Mouse (Mus musculus): ENCODE results near the gene Slc8b1.

Gene Slc8b1

DNA sequence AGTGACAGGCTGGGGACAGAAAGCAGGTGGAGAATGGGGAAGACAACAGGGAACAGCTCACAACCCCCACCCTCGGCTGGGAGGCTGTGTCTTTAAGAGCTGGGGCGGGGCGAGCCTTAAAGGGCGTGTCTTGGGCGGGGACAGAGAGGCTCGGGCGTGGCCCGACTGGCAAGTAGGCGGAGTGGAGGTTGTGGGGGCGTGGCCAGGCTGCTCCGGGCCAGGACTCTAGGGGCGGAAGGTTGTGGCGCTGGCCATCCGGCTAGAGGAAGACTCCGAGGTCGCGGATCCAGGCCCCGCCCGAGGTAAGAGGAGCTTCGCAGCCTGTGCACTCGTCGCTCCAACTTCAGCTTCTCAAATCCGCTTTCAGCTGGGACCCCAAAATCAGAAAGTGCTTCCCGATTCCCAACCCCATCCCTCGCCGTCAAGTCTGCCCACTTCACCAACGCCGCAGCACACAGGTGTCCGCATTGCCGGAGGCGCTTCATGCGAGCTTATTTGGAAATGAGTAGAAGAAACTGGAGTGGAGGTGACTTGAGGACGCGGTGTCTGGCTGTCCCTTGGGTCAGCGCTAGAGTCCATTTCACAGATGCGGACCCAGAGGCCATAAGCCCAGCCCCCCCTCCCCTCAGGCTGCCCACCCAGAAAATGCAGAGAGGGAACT is at the start of gene Slc8b1:
TSS of gene Slc8b1 (plus strand) at position 187 of the 661 bp plus-strand sequence.
- DNase-seq (ENCODE audit: low read depth): no peak

DNA sequence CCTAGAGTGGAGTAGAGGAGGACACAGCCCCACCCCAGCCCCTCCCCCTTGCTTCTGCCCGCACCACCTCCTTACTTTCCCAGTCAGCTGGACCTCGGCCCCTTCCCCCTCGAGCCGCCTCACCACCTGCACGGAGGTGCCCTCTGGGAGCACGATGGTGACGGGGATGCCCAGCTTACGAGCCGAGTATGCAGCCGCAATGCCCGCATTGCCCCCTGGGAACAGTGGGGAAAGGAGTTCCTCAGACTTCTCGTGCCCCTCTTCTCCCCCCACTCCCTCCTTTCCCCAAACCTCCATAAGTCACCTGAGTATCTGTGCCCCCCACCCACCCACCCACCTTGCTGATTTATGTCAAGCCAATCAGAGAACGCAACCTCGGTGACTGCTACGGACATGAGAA is 49.1 kb upstream of the Slc8b1 start:
- DNase-seq (ENCODE audit: low read depth): no peak

DNA sequence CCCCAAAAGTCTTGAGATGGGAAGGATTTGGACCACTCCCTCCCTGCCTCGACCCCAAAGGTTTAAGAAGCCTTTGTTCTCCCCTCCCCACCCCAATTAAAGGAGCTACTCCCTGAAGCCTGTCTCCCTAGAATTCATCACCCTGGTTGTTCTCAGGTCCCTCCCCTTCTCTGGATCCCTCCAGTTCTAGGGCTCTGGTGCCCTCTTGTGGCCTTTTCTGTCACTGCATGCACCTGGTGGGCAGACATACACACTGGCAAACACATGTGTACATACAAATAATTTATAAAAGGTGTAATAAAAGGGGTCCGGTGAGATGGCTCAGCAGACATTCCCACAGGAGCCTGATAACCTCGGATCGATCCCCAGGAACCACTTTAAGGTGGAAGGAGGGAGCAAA is 46.6 kb upstream of the Slc8b1 start:
- no peak for DNase-seq (ENCODE audit: low read depth)

DNA sequence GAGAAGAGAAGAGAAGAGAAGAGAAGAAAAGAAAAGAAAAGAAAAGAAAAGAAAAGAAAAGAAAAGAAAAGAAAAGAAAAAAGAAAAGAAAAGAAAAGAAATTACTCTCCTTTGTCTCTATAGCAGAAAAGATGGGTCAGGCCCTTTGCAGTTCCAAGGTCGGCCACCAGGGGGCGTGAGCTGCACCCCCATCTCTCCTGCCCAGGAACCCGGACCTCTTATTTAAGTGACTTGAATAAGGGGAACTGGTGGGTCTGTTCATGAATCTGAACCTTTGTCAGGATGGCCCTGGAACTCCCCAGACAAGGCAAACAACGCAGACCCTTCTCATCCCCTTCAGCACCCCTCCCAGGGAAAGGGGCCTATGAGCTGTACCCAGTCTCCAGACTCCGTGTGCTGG is 45.9 kb upstream of the Slc8b1 start:
- DNase-seq (ENCODE audit: low read depth): no peak

DNA sequence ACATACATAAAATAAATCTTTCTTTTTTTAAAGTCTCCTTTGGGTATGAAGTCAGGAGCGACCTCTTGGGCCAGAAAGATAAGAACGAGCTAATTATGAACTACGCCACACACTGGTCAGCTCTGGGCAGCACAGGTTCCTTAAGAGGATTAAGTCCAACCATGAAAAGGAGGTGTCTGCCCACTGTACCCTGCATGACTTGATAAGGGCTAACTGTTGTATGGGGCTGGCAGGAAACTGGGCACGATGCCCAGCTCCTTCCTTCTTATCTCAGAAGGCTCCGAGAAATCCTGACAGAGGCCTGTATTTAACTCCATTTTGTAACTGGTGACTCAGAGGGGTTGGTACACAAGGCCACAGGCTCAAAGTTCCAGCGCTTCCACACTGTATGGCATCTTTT is 45.1 kb upstream of the Slc8b1 start:
- DNase-seq (ENCODE audit: low read depth): no peak

DNA sequence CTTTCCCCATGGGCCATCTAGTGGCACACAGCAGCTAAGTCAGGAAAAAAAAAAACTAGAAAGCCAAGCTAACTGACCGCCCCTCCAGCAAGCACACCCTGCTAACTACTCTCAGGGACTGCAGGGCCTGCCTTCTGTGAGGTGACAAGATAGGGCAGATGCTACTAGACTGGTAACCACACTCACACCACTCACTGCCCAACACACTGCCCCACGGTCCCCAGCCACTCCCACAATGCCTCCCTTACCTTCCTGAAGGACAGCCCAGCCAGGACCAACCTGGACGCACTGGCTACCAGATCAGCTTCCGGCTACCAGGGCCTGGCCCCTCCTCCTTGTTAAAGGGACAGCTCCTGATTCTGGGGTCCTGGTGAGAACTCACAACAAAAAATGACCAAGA is 43.9 kb upstream of the Slc8b1 start:
- no peak for DNase-seq (ENCODE audit: low read depth)

DNA sequence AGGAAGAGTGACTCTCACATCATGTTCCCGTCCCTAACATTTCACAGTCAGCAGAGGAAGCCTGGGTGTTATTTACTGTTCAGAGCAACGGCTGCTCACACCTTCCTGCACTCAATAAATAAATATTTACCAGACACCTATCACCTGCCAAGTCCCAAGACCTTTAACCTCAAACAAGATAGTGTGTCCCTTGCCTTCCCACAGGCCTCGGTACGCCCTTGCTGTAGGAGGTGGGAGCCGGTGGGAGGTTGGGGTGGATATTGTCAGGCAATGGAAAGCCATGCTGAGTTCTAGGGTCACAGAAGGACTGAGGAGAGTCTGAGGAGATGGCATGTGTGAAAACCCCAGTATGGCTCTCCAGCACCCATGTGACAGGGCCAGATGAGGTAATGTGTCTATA is 42.6 kb upstream of the Slc8b1 start:
- DNase-seq (ENCODE audit: low read depth): no peak

DNA sequence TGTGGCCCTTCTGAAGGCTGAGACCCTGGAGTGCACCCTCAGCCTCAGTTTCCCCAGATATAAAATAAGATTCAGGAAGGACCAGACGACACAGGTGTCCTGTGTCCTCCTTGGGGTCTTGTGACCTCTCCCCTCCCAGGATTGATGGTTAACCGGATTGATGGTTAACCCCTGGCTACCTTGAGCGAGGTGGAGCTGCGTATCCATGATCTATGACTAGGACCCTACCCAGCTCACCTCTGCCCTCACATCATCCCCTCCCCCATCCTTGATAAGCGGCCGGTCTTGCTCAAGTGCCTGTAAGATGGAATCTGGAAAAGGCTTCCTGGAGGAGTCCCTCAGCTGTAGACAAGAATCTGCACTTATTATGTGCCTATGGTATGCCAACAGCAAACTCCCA is 42.1 kb upstream of the Slc8b1 start:
- no peak for DNase-seq (ENCODE audit: low read depth)

DNA sequence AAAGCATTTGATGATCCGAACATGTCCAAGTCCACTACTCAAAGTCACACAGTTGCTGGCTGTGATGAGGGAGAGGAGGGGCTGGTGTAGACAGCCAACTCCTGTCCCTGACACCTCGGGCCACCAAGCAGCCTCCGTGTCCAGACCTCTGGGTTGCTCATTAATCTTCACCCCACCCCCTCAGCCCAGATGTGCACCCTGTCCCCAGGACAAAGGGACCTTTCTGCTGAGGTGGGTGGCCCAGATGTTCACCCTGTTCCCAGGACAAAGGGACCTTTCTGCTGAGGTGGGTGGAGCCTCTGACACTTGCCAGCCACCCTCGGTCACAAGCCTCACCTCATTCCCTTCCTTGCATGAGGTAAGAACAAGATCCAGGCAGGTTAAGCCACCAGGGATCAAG is 39.4 kb upstream of the Slc8b1 start:
- no peak for DNase-seq (ENCODE audit: low read depth)

DNA sequence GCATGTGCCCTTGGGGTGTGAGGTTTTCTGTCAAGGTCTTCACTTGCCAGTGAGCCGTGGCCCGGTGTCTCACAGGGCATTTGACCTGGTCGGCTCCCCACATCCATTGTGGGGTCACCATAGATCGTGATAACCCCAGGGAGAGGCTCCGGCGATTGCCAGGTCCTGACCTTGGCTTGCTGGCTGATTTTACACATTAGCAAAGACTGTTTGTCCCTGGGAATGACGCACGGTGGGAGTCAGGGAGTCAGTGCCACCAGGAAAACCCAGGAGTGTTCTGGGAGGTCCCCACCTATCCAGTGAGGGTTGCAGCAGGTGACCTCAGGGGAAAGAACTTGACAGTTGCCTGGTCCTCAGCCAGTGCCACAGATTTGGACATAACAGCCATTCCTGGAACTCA is 38.2 kb upstream of the Slc8b1 start, which contains the start of gene Sdsl:
TSS of gene Sdsl (minus strand) at position 41 of the 400 bp plus-strand sequence.
- no peak for DNase-seq (ENCODE audit: low read depth)

DNA sequence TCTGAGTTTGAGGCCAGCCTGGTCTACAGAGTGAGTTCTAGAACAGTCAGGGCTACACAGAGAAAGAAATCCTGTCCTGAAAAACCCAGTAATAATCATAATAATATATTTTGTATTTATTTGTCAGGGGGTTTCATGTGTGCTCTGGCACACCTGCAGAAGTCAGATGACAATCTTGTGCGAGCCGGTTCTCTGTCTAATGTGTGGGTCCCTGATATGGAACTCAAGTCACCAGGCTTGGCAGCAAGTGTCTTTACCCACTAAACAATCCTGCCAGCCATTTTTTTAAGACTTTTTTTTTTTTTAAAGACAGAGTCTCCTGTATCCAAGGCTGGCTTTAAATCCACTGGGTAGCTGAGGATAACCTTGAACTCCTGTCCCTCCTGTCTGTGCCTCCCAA is 37.6 kb upstream of the Slc8b1 start:
- no peak for DNase-seq (ENCODE audit: low read depth)

DNA sequence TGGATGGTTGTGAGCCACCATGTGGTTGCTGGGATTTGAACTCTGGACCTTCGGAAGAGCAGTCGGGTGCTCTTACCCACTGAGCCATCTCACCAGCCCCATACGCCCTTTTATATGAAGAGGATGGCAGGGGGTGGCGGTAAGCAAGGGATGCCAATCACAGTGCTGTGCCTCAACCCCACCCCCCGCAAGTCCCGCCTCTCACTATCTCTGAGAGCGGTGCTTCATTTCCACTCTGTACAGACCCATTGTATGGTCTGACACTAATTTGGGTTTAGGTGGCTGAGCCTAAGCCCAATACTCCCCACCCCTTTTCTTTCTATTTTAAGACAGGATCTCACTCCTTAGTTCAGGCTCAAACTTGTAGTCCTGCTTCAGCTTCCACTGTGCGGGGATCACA is 35.1 kb upstream of the Slc8b1 start:
- DNase-seq (ENCODE audit: low read depth): no peak

DNA sequence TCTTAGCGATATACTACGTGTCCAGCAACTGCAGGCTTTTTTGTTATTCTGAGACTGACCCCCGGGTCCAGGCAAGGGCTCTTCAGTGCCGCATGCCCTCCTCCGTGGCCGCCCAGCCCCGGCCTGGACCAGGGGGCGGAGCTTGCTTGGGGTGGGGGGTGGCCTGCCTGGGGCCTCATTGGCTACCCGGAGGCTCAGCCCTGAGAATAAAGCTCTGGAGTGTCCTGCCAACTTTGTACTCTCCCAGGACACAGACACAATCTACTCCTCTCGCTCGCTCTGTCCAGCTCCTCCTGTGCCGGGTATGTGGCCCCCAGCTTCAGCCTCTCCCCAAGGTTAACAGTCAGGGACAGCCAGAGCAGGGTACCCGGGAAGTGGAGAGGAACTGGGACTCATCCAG is 34.7 kb upstream of the Slc8b1 start, which contains the start of gene Sds:
TSS of gene Sds (plus strand) at position 231 of the 400 bp plus-strand sequence.
- DNase-seq (ENCODE audit: low read depth): no peak

DNA sequence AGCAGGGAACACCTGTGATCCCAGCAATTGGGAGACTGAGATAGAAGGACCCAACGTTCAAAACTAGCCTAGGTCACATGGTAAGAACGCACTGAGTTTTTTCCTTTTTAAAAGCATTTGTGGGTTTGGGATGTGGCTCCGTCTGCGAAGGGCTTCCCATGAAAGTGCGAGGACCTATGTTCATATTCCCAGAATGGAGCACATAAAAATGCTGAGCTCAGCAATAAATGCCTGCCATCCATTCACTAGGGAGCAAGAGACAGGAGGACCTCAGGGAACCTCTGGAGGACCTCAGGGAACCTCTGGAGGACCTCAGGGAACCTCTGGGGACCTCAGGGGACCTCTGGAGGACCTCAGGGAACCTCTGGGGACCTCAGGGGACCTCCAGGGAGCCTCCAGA is 33.0 kb upstream of the Slc8b1 start:
- no peak for DNase-seq (ENCODE audit: low read depth)

DNA sequence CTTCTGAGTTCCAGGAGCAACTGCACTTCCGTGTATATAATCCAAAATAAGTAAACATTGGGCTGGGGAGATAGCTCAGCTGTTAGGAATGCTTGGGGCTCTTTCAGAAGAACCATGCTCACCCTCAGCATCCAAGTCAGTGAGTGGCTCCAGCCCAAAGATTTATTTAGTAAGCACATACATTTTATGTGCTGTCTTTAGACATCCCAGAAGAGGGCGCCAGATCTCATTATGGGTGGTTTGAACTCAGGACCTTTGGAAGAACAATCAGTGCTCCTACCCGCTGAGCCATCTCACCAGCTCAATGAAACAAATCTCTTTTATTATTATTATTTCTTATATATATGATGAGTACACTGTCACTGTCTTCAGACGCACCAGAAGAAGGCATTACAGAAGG is 31.4 kb upstream of the Slc8b1 start:
- DNase-seq (ENCODE audit: low read depth): no peak

DNA sequence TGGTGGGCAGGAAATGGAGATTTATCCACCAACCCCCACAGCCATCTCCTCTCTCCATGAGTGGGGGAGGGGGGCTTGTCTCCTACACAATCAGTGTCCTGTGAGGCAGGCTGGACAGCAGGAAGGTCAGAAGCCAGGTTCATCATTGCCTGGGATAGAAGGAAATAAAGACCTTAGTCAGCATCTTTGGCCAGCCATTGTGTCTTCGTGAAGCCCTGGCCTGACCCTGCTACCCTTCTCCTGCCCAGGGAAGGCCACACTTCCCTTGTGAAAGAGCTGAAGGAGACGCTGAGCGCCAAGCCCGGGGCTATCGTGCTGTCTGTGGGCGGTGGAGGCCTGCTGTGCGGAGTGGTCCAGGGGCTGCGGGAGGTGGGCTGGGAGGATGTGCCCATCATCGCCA is 29.8 kb upstream of the Slc8b1 start:
- DNase-seq (ENCODE audit: low read depth): no peak

DNA sequence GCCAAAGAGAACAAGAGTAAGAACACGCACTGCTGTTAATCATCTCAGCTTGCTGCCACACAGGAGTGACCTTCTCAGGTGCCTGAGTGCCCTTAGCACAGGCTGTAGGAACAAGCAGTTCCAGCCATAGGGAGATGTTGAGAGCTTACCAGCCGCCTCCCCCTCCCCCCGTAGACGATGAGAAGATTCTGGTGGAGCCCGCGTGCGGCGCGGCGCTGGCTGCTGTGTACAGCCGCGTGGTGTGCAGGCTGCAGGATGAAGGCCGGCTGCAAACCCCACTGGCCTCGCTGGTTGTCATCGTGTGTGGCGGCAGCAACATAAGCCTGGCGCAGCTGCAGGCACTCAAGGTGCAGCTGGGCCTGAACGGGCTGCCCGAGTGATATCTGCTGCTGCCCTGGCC is 27.6 kb upstream of the Slc8b1 start:
- no peak for DNase-seq (ENCODE audit: low read depth)

DNA sequence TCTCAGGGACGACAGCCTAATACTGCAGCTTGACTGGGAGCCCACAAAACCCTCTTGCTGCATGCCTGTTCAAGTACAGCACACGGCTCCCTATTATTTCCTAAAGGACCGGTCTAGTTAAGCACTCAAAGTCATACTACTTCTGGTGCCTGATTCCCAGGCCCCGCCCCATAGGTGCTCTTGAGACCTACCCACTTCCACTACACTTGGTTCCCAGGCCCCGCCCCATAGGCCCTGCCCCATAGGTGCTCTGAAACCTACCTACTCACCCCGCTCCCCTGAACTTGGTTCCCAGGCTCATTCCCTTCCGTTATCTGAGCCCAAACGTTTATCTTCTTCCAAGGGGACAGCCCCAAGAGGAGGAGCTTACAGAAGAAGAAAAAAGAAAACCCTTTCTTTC is 23.1 kb upstream of the Slc8b1 start:
- no peak for DNase-seq (ENCODE audit: low read depth)

DNA sequence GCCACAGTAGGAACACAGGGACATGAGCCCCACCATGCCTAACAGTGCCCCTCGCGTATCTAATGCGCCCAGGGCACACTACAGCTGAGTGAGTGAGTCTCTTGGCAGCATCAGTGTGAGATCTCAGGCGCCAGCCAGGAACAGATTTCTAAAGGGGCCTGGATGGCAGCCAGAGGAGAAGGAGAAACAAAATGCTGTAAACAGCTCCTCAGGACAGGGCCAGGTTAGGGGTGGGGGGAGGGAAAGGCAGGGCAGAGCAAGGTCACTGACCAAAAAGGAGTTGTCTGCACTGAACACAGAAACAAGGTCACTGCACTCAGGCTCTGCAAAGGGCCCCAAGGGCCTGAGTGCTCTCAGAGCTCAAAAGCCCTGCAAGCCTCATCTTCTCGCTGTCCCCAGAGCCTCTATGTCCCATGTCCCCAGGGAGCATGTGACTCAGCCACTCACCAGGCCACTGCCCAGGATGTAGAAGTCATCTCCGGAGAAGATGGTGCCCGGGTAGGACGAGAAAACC is 20.2 kb upstream of the Slc8b1 start:
- no peak for DNase-seq (ENCODE audit: low read depth)

DNA sequence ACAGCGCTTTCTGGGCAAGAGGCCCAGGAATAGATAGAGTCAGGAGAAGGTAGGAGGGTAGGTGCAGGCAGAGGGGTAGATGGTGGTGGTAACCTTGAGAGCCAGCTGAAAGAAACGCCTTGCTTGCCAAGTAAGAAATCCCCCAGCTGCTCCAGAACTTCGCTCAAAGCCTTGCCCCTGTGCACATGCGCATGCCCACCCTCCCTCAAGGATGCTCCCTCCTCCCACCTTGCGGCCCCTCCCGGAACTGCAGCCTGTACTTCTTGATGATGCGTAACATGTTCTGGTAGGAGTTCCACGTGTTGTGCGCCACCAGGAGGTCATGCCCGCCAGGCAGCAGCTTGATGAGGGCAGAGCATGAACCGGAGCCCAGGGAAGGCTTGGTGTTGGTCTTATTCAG is 18.5 kb upstream of the Slc8b1 start:
- no peak for DNase-seq (ENCODE audit: low read depth)

DNA sequence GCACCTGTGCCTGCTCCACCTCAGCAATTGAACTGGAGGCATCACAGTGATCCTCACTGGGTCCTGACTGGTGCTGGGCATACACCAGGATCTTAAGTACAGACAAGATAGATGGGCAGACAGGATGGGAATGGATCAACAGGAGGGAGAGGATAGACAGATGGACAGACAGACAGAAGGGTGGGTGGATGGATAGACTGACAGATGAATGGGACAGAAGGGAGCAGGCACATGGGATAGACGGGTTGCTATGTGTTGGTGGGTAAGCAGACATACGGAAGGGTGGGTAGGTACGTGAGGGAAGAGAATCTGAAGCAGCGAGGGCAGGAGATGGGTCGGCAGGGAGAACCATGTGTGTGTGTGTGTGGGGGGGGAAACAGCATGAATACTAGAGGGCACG is 17.5 kb upstream of the Slc8b1 start:
- no peak for DNase-seq (ENCODE audit: low read depth)

DNA sequence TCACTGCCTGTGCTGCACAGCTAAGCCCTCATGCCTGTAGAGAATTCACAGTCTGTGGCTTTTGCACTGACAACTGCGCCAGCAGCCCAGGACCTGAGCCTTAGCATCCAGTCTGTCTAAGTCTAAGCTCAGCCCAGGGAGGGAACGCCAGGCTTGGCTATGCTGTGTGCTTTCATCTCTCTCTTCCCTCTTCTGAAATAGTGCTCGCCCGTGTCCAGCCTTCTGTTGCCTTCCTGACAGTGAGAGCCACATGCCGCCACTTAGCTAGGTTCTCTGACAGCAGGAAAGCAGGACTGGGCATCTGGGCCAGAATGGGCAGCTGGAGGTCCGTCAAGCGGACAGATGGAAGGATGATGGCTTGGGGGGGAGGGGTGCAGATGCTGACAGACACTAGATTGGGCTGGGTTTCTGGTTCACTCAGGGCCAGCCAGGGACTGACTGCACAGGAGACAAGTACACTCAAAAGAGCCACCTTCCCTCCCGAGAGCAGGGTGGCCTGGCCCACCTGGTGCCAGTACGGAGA is 17.0 kb upstream of the Slc8b1 start:
- no peak for DNase-seq (ENCODE audit: low read depth)

DNA sequence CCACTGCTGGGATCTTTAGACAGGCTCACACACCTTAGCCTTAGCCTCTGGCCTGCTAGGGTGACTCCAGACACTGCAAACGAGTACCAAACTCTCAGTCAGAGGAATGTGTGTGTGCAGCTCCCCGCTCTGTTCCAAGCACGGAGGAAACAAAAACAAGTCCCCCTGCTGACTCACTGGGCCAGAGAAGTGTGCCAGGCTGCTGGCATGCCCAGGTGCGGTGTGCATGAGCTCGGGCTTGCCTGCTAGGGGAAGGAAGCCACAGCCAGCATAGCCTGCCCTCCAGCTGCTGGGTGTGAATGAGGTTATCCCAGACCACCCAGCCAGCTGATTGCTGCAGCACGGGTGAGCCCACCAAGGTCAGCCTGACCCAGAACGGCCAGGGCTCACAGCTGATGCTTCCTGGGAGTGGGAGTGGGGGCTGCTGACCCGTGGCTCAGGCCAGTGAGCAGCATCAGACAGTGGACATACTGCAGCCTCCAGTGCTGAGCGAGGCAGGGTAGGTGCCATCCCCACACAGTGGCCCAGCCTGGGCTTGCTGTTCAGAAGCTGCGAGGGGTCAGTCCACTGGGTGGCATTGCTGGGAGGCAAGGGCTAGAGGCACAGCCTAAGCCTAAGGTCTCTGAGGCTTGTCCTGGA is 15.8 kb upstream of the Slc8b1 start:
- DNase-seq (ENCODE audit: low read depth): no peak
